Comparison of ENCODE assay signal across 1 mouse cellular context in genomic region chr9:123947815-123948214, GRCm38 (mm10).
TF ChIP-seq lines count a peak whose summit lies in the region.

No protein-coding gene starts in this region.

TF ChIP-seq in CH12.LX, 34 proteins besides CTCF, POLR2A, EP300 and RAD21 (continued from another document):
- TF ChIP-seq TBP (conservative IDR thresholded peaks at IDR 0.05; ENCODE audit: low read depth, low read length) = no peak
- no peak for TF ChIP-seq NELFE (IDR thresholded peaks at IDR 0.05; ENCODE audit: low read depth, low read length)
- TF ChIP-seq ZNF384 (IDR thresholded peaks at IDR 0.05; ENCODE audit: low read depth, low read length) = peak; percentile 56
